Mouse (Mus musculus) heart, embryonic 10.5 days (tissue): ENCODE results near the gene Tspan10. TPM values are rescaled to one million over a fixed set of nuclear protein-coding genes. Genes with fewer than 3 reads are reported as not detected.

Source experiments
- DNase-seq: peaks from one replicate; pipeline ENCODE4 v3.0.0-alpha.2; 2017; ENCODE audit warnings: low spot score
- H3K27ac ChIP-seq: fragments of 300-500 bp; sonication (generic); 2 replicates; pipeline ENCODE4 v1.5.1; 2016; ENCODE audit warnings: mild to moderate bottlenecking
- H3K27me3 ChIP-seq: fragments of 300-500 bp; sonication (generic); 2 replicates; pipeline ENCODE4 v1.6.1; 2016; ENCODE audit warnings: mild to moderate bottlenecking; ENCODE audit not compliant: poor library complexity, insufficient read depth, severe bottlenecking
- H3K36me3 ChIP-seq: fragments of 300-500 bp; sonication (generic); 2 replicates; pipeline ENCODE4 v1.6.1; 2016; ENCODE audit warnings: mild to moderate bottlenecking, moderate library complexity
- H3K4me1 ChIP-seq: fragments of 300-500 bp; sonication (generic); 2 replicates; pipeline ENCODE4 v1.6.1; 2016; ENCODE audit warnings: mild to moderate bottlenecking
- H3K4me3 ChIP-seq: fragments of 300-500 bp; sonication (generic); 2 replicates; pipeline ENCODE4 v1.5.1; 2016; ENCODE audit warnings: mild to moderate bottlenecking, moderate library complexity
- H3K9me3 ChIP-seq: fragments of 300-500 bp; sonication (generic); 2 replicates; pipeline ENCODE4 v1.6.1; 2016; ENCODE audit warnings: mild to moderate bottlenecking, moderate library complexity
- WGBS: fragments of 180-500 bp; shearing (Covaris S2); methylation state at CpG from one replicate; pipeline ENCODE4 v1.1.7; 2016; 5-methylcytosine and 5-hydroxymethylcytosine counted together
- polyA plus RNA-seq: library from polyadenylated mRNA; unstranded; fragments of >200 nt; fragmentation: Nextera tagmentation; extraction: Ambion mirVana; gene quantifications from 2 replicates; pipeline ENCODE4 v1.2.1, GENCODE M21; 2016

The Tspan10 gene
- polyA plus RNA-seq, 1 experiment from 2014 or later: not detected

GRCm38 (mm10) chr11:120490291-120491046 lies 48.0 kb downstream of the Tspan10 start:
- no peaks in the 10 kb centered on the region for H3K9me3 ChIP-seq
- peak overlapping the region; percentile 89; the same call in 1 of the 2 replicates for H3K4me3 ChIP-seq
- WGBS: 35% methylated on average over 4 of the region's 4 CpGs
- no peak for DNase-seq
- H3K36me3 ChIP-seq: peaks cover 60% of the 10 kb centered on the region
- no peaks in the 10 kb centered on the region for H3K27me3 ChIP-seq
- H3K27ac ChIP-seq: no peak overlapping the region
- H3K4me1 ChIP-seq: peaks cover 45% of the 10 kb centered on the region

DNA sequence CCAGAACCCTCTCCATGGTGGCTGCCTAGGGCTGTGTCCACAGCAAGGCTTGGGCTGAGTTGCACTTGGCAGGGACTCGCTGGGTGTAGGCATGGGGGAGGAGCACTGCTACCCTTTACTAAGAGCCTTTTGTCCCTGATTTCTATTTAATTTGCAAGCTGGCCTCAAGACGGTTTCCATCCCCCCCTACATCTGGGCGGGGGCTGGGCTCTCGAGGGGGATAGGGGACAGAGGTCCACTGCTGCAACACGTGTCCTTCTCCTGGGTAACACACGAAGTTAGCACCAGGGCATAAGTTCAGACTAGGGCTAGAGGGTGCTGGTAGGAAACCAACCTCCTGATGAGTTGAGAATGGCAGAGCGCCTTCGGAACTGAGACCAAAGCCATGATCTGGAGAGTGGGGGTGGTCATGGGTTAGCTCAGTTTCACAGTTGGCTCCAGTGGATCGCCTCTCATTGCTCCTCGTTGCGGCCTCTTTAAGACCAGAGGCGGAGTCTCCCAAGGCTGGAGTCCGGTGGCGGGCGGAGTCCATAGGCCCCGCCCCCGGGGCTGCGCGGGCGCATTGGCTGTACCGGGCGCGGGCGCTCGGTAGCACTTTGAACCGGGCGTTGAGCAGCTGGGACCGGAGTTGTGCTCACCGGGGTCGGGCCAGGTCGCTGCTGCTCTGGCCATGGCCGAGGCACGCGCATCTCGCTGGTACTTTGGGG lies 49.0 kb downstream of the Tspan10 start, which contains the start of gene Slc25a10:
Slc25a10 (plus strand) TSS at position 524 of the 707 bp plus-strand sequence.
- peak within 1 kb of the TSS; percentile 89 for H3K4me3 ChIP-seq
- H3K36me3 ChIP-seq: peaks cover 61% of the 10 kb centered on the region
- no peaks in the 10 kb centered on the region for H3K27me3 ChIP-seq
- peak within 1 kb of the TSS; percentile 92 for H3K27ac ChIP-seq
- H3K9me3 ChIP-seq: no peaks in the 10 kb centered on the region
- H3K4me1 ChIP-seq: peaks cover 40% of the 10 kb centered on the region
- peak; percentile 95 for DNase-seq
- WGBS: under 1% methylated on average over 35 of the region's 35 CpGs

- Histone ChIP-seq H3K36me3 (peaks cover 61% of the 10 kb centered on the region), H3K4me3 (peak overlapping the region; percentile 89), H3K27me3 (no peaks in the 10 kb centered on the region), H3K4me1 (peaks cover 40% of the 10 kb centered on the region), H3K27ac (peak overlapping the region; percentile 92), H3K9me3 (no peaks in the 10 kb centered on the region)
- peak; percentile 93 for DNase-seq
- WGBS: under 1% methylated on average over 48 of the region's 48 CpGs
These were observed 49.8 kb downstream of the Tspan10 start for GRCm38 (mm10) chr11:120492024-120492877.

DNA sequence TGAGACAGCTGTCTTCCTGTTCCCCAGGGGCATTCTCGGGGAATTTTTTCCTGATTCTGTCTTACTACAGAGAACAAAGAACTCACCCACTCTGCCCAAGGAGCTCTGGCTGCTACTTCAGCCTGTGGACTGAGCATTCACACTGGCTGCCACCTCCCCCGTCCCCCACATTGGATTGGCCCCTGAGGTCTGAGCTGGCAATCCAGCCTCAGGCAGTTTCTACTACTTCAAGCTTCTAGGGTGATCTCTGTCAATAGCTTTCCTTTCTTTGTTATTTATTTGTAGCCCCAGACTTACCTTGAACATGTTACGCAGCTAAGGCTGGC lies 50.4 kb downstream of the Tspan10 start:
- peak overlapping the region; percentile 89 for H3K4me3 ChIP-seq
- peaks cover 61% of the 10 kb centered on the region for H3K36me3 ChIP-seq
- peaks cover 40% of the 10 kb centered on the region for H3K4me1 ChIP-seq
- 29% methylated on average over 3 of the region's 3 CpGs for WGBS
- no peak for DNase-seq
- peak overlapping the region; percentile 92 for H3K27ac ChIP-seq
- H3K27me3 ChIP-seq: no peaks in the 10 kb centered on the region
- H3K9me3 ChIP-seq: no peaks in the 10 kb centered on the region

GRCm38 (mm10) chr11:120493351-120493750 lies 50.9 kb downstream of the Tspan10 start:
- WGBS: 60% methylated on average over 3 of the region's 3 CpGs
- H3K4me3 ChIP-seq: peak overlapping the region; percentile 89
- H3K9me3 ChIP-seq: no peaks in the 10 kb centered on the region
- DNase-seq: no peak
- H3K27ac ChIP-seq: peak overlapping the region; percentile 92; the same call in 1 of the 2 replicates
- no peaks in the 10 kb centered on the region for H3K27me3 ChIP-seq
- peaks cover 43% of the 10 kb centered on the region for H3K4me1 ChIP-seq
- peaks cover 61% of the 10 kb centered on the region for H3K36me3 ChIP-seq

- peaks cover 61% of the 10 kb centered on the region for H3K36me3 ChIP-seq
- H3K4me3 ChIP-seq: no peak overlapping the region
- no peak overlapping the region for H3K27ac ChIP-seq
These were observed 51.5 kb downstream of the Tspan10 start for GRCm38 (mm10) chr11:120493911-120494310.

More at GRCm38 (mm10) chr11:120493911-120494310, 51.5 kb downstream of the Tspan10 start:
- 79% methylated on average over 3 of the region's 3 CpGs for WGBS
- H3K9me3 ChIP-seq: no peaks in the 10 kb centered on the region
- H3K27me3 ChIP-seq: no peaks in the 10 kb centered on the region
- no peak for DNase-seq
- H3K4me1 ChIP-seq: peaks cover 43% of the 10 kb centered on the region

Other genes starting within 250 kb of the Tspan10 start
- 7.7 and 12.9 TPM in 2 replicates for gene Bahcc1, start 209.7 kb upstream of the Tspan10 start, polyA plus RNA-seq
- 1,513 and 2,033 TPM in 2 replicates for gene Actg1, start 94.1 kb upstream of the Tspan10 start, polyA plus RNA-seq
- 0.25 and 0.49 TPM in 2 replicates for gene Fscn2, start 81.1 kb upstream of the Tspan10 start, polyA plus RNA-seq
- 32.5 and 35.9 TPM in 2 replicates for gene Faap100, start 63.9 kb upstream of the Tspan10 start, polyA plus RNA-seq
- gene Nploc4, start 4.9 kb upstream of the Tspan10 start, polyA plus RNA-seq: 43.0 and 49.6 TPM in 2 replicates
- 0.44 TPM in 1 of 2 replicates, not detected in the other for gene Pde6g, start 10.9 kb downstream of the Tspan10 start, polyA plus RNA-seq
- gene Oxld1, start 15.4 kb downstream of the Tspan10 start, polyA plus RNA-seq: 16.7 and 17.6 TPM in 2 replicates
- gene Ccdc137, start 15.5 kb downstream of the Tspan10 start, polyA plus RNA-seq: 27.0 and 36.1 TPM in 2 replicates
- 46.0 and 52.2 TPM in 2 replicates for gene Arl16, start 25.0 kb downstream of the Tspan10 start, polyA plus RNA-seq
- gene Mrpl12, start 42.0 kb downstream of the Tspan10 start, polyA plus RNA-seq: 259 and 270 TPM in 2 replicates
- 55.6 and 56.6 TPM in 2 replicates for gene Slc25a10, start 49.2 kb downstream of the Tspan10 start, polyA plus RNA-seq
- gene Gcgr, start 88.1 kb downstream of the Tspan10 start, polyA plus RNA-seq: 0.26 and 2.2 TPM in 2 replicates
- 153 and 186 TPM in 2 replicates for gene Mcrip1, start 107.1 kb downstream of the Tspan10 start, polyA plus RNA-seq
- gene Ppp1r27, start 108.5 kb downstream of the Tspan10 start, polyA plus RNA-seq: not detected in 2 replicates
- 550 and 670 TPM in 2 replicates for gene P4hb, start 130.6 kb downstream of the Tspan10 start, polyA plus RNA-seq
- 587 and 673 TPM in 2 replicates for gene Arhgdia, start 139.0 kb downstream of the Tspan10 start, polyA plus RNA-seq
- 365 and 444 TPM in 2 replicates for gene Alyref, start 155.7 kb downstream of the Tspan10 start, polyA plus RNA-seq
- gene Anapc11, start 155.8 kb downstream of the Tspan10 start, polyA plus RNA-seq: 186 and 201 TPM in 2 replicates
- 4.8 and 7.0 TPM in 2 replicates for gene Npb, start 165.8 kb downstream of the Tspan10 start, polyA plus RNA-seq
- gene Pcyt2, start 175.3 kb downstream of the Tspan10 start, polyA plus RNA-seq: 119 and 130 TPM in 2 replicates
- gene Sirt7, start 182.6 kb downstream of the Tspan10 start, polyA plus RNA-seq: 25.6 and 29.5 TPM in 2 replicates
- 22.7 and 28.2 TPM in 2 replicates for gene Mafg, start 191.0 kb downstream of the Tspan10 start, polyA plus RNA-seq
- gene Pycr1, start 201.1 kb downstream of the Tspan10 start, polyA plus RNA-seq: 28.5 and 29.9 TPM in 2 replicates
- gene Myadml2, start 205.5 kb downstream of the Tspan10 start, polyA plus RNA-seq: 6.7 and 9.3 TPM in 2 replicates
- 1.6 and 5.8 TPM in 2 replicates for gene Notum, start 218.5 kb downstream of the Tspan10 start, polyA plus RNA-seq
- gene Aspscr1, start 230.3 kb downstream of the Tspan10 start, polyA plus RNA-seq: 127 and 134 TPM in 2 replicates